Mouse (Mus musculus) left cerebral cortex, adult 2 months (tissue): Measurements from ENCODE around the gene Gnb4. TPM values are rescaled to one million over a fixed set of nuclear protein-coding genes. Genes with fewer than 3 reads are reported as not detected.

ENCODE experiments used
- DNase-seq, 2 experiments: peaks; one replicate each; pipeline ENCODE4 v3.0.0; 2021 to 2022; ENCODE audit warnings: low spot score in 2 of 2, mixed read lengths in 1 of 2; ENCODE audit errors: extremely low spot score in 1 of 2
- H3K27ac ChIP-seq: fragments of 200-600 bp; 2 replicates; pipeline ENCODE4 v1.8.1; 2022
- H3K4me3 ChIP-seq: fragments of 200-600 bp; 2 replicates; pipeline ENCODE4 v1.8.1; 2022
- CTCF ChIP-seq: fragments of 200-600 bp; IDR thresholded peaks from 2 replicates; pipeline ENCODE4 v1.8.1; 2022; ENCODE audit warnings: antibody characterized with exemption, mild to moderate bottlenecking, moderate library complexity
- intact Hi-C: fragments of 180-260 bp; cut with DNase I; formaldehyde crosslinking; loops from one replicate; pipeline ENCODE4 v1.15.1; 2025
- long read RNA-seq, 2 experiments: library from polyadenylated mRNA; stranded (forward); transcript quantifications; one replicate each; pipeline ENCODE4 v2.0.0; 2021; ENCODE audit warnings: borderline mapping rate in 2 of 2
- total RNA-seq, 2 experiments: library from RNA; stranded (reverse); gene quantifications; 2 replicates each; pipeline ENCODE4 v1.2.3; 2021

Gene Gnb4
- 10 to 100 TPM; 22.9 to 27.4 TPM for total RNA-seq
- long read RNA-seq, experiment 1, full-length matches to known transcripts, result 28 of 34 reads
- long read RNA-seq, experiment 1, partial matches to known transcripts, result 2 of 34 reads
- long read RNA-seq, experiment 1, other reads (novel, unspliced or antisense), result 4 of 34 reads
- long read RNA-seq, experiment 2, full-length matches to known transcripts, result 19 of 28 reads
- long read RNA-seq, experiment 2, partial matches to known transcripts, result 3 of 28 reads
- long read RNA-seq, experiment 2, other reads (novel, unspliced or antisense), result 6 of 28 reads

- H3K4me3 ChIP-seq, result peak within 1 kb of the TSS; percentile 55
- intact Hi-C loops, result no loop called here
- DNase-seq, result peak; percentile 34 to 49
- TF ChIP-seq CTCF, result no peak
- peak within 1 kb of the TSS; percentile 15; the same call in 1 of the 2 replicates for H3K27ac ChIP-seq
Observed at GRCm38 (mm10) chr3:32616331-32617052, at the start of gene Gnb4. Gene Gnb4, minus strand, starts transcription at chr3:32616585.

DNA sequence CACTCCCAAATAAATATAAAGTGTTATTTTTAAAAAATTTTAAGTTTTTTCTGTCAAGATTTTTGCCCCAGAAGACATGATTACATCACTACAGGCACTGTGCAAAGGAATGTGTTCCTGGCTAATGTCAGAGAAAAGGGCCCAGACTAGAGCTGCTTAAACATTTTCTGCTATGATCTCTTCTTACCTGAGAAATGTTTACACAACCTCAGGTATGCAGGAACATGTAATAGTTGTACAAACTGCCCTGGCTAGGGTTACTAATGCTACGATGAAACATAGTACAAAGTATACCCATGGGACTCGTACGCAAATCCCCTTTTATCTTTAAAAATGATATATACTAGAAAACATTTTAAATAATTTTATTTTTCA lies 45.2 kb upstream of the Gnb4 start:
- DNase-seq, result no peak
- Histone ChIP-seq H3K4me3 (no peak overlapping the region), H3K27ac (no peak overlapping the region)
- intact Hi-C loops, result no loop called here
- no peak for TF ChIP-seq CTCF

- DNase-seq, result no peak
- no peak overlapping the region for H3K4me3 ChIP-seq
- H3K27ac ChIP-seq, result no peak overlapping the region
- TF ChIP-seq CTCF, result no peak
- intact Hi-C loops, result no loop called here
Observed at GRCm38 (mm10) chr3:32660831-32661555, 44.6 kb upstream of the Gnb4 start.

DNA sequence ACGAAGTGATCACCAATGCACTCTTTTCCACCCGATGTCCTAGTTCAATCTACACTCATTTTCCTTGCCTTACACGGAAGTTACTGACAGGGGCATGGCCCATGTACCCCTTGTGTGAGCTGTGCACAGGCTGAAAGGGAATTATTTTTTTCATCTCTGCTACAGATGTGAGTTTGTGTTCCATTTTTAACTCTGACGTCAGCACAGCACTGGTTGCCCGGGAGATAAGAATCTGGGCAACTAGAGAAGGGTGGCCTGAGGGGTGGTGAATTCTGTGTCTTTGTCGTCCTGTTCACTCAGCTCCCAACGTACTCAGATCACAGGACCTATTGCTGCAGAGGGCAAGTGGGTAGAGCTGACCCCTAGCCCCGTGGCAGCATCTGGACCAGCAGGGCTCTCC lies 43.9 kb upstream of the Gnb4 start:
- Histone ChIP-seq H3K27ac (no peak overlapping the region), H3K4me3 (no peak overlapping the region)
- no peak for DNase-seq
- intact Hi-C loops, result no loop called here
- no peak for TF ChIP-seq CTCF

DNA sequence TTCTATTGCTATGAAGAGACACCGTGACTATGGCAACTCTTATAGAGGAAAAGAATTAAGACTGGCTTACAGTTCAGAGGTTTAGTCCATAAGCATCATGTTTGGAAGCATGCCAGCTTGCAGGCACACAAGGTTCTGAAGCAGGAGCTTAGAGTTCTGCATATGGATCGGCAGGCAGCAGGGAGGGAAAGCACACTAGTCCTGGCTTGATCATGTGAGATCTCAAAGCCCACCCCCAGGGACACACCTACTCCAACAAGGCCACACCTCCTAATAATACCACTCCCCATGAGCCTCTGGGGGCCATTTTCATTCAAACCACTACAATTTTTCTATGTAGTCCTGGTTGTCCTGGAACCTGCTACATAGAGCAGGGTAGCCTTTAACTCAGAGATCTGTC lies 43.1 kb upstream of the Gnb4 start:
- no peak for DNase-seq
- no peak for TF ChIP-seq CTCF
- intact Hi-C loops, result no loop called here
- Histone ChIP-seq H3K4me3 (no peak overlapping the region), H3K27ac (no peak overlapping the region)

- intact Hi-C loops, result no loop called here
- no peak overlapping the region for H3K27ac ChIP-seq
- no peak for DNase-seq
- no peak for TF ChIP-seq CTCF
- H3K4me3 ChIP-seq, result no peak overlapping the region
Observed at GRCm38 (mm10) chr3:32658821-32659220, 42.4 kb upstream of the Gnb4 start.

DNA sequence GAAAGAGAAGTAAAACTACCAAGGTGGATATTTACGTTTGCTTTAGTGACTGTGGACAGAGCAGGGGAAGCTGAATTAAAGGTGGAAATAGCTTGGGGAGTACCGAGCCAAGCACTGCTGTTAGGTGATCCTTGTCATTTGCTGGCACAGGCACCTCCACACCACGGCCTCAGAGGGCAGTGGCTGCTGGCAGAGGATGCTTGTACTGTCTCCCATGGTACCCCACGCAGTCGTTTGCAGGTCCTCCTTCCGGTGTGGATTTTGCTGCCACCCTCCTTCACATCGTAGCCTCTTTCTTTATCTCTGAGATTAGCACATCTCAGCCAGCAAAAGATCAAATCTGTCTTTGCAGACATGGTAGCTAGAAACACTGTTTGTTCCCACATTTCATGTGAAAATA lies 42.0 kb upstream of the Gnb4 start:
- TF ChIP-seq CTCF, result no peak
- H3K4me3 ChIP-seq, result no peak overlapping the region
- no peak overlapping the region for H3K27ac ChIP-seq
- intact Hi-C loops, result no loop called here
- no peak for DNase-seq

DNA sequence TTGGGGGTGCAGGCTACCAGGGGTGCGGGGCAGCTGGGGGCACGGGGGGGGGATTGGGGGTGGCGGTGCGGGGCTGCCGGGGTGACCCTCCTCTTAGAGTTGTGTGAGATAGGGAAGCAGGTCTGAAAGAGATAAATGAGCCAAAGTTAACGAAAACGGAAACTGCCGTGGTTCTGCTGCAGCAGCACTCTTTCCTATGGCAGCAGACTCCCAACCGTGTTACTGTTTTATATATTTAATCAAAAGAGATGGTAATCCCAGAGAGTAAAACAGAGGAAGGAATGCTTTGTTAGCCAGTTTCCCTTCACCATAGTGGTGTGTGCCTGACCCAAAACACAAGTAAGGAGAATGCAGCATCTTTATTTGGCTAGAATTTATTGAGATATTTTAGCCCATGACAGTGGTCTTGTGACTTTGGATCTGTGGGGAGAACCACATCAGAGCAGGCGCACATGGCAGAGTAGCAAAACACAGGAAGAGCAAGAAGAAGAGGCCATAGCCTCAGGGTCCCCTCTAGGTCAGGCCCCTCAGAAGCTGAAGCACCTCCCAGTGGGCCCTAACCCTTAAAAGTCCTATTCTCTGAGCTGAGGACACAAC lies 40.1 kb upstream of the Gnb4 start:
- intact Hi-C loops, result no loop called here
- DNase-seq, result no peak
- no peak for TF ChIP-seq CTCF
- Histone ChIP-seq H3K4me3 (no peak overlapping the region), H3K27ac (no peak overlapping the region)

DNA sequence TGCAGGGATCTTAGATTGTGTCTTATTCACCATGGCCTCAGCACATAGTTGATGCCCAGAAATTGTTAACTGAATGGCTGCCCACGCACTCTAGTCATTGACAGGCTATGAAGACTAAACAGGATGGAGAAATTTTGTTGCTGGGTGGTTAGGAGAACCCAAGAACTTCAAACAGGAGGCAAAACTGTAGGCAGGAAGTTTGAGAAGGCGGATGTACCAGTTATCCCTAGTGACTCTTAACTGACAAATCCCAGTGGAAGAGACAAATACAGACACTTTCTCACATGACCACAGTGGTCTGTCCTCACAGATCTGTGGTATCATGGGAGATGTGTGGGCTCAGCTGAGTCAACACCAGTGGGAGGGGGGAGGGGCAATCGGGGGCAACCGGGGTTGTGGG lies 39.6 kb upstream of the Gnb4 start:
- DNase-seq, result no peak
- no peak for TF ChIP-seq CTCF
- H3K4me3 ChIP-seq, result no peak overlapping the region
- no peak overlapping the region for H3K27ac ChIP-seq
- intact Hi-C loops, result no loop called here

DNA sequence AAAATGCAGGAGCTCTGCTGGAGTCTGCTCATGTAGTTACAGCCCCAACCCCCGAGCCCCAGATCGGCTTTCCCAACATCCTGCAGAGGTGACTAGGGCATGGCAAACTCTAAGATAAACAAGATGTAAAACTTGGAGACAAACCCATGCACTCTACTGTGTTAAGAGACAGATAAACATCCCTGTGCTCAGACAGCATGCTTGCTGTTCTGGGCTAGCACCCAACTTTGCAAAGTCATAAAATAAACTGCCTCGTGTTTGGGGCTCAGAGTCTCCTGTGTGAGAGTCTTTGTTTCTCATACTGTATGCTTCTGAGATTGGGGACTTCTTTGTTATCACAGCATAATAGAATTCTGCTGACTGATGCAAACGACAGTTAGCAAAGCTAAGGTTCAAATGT lies 36.4 kb upstream of the Gnb4 start:
- DNase-seq, result no peak
- no peak for TF ChIP-seq CTCF
- no peak overlapping the region for H3K27ac ChIP-seq
- intact Hi-C loops, result no loop called here
- no peak overlapping the region for H3K4me3 ChIP-seq

DNA sequence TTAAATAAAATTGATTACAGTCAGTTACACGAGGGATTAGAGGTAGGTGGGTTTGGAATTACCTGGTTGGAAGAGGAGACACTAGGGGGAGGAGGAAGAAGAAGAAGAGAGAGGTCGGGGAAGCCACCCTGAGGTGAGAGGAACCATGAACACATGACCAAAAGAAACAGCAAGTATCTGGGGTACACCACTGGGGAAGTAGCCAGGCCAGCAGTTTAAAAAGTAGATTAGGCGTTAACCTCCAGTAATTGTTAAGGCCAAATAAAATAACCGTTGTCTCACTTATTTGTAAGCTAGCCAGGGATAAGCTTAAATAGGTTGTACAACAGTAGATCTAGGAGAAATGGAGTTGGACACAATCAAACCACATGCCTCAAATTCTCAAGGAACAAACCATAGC lies 32.9 kb upstream of the Gnb4 start:
- no peak overlapping the region for H3K27ac ChIP-seq

DNA sequence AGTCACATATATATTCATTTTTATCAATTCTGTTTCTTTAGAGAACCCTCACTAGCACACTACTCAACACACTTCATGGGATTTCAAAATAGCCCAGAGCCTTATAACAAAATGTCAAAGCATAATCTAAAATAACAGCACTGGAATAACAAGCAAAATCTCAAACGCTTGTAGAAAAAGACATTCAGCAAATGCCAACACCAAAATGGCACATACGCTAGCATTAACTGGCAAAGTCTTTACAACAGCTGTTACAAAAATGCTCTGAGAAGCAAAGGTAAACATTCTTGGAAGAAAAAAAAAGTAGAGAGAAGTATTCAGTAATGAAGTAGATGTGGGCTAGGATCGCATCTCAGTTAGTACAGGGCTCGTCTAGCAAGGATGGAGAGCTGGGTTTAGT lies 30.5 kb upstream of the Gnb4 start:
- no peak for DNase-seq
- Histone ChIP-seq H3K27ac (no peak overlapping the region), H3K4me3 (no peak overlapping the region)
- intact Hi-C loops, result no loop called here
- TF ChIP-seq CTCF, result no peak

More for the DNA sequence above, 32.9 kb upstream of the Gnb4 start:
- DNase-seq, result no peak
- no peak for TF ChIP-seq CTCF
- H3K4me3 ChIP-seq, result no peak overlapping the region
- intact Hi-C loops, result no loop called here
